Mouse (Mus musculus) spleen, adult 2 months (tissue): ENCODE measurements around the gene Serinc2. TPM values are rescaled to one million over a fixed set of nuclear protein-coding genes. Genes with fewer than 3 reads are reported as not detected.
A peak's percentile ranks its signal among the peaks of the same experiment; 100 is the strongest.
"Not testable (repeated sequence)": the region's sequence is repeated elsewhere in the genome, so short reads cannot be mapped to it uniquely, and the experiment has no call there.

ENCODE experiments used
- DNase-seq, 2 experiments: peaks; one replicate each; pipeline versions ENCODE4 v3.0.0 to v3.0.0-alpha.2; 2012 to 2021; ENCODE audit warnings: low spot score in 2 of 2, low read depth in 1 of 2
- H3K27ac ChIP-seq: fragments of 200-500 bp; 2 replicates; pipeline ENCODE4 v1.5.1; 2012; ENCODE audit warnings: low read length, inconsistent platforms; ENCODE audit not compliant: insufficient read depth
- H3K27me3 ChIP-seq: fragments of 200-500 bp; 2 replicates; pipeline ENCODE4 v1.6.1; 2012; ENCODE audit warnings: mild to moderate bottlenecking, moderate library complexity, low read length, inconsistent platforms; ENCODE audit not compliant: control insufficient read depth, insufficient read depth
- H3K36me3 ChIP-seq: fragments of 200-500 bp; 2 replicates; pipeline ENCODE4 v1.6.1; 2012; ENCODE audit warnings: mild to moderate bottlenecking, low read length, inconsistent platforms; ENCODE audit not compliant: control insufficient read depth, insufficient read depth
- H3K4me1 ChIP-seq: fragments of 200-500 bp; 2 replicates; pipeline ENCODE4 v1.6.1; 2011; ENCODE audit warnings: inconsistent platforms; ENCODE audit not compliant: control insufficient read depth, insufficient read depth, insufficient read length
- H3K4me3 ChIP-seq: fragments of 200-500 bp; 2 replicates; pipeline ENCODE4 v1.5.1; 2011; ENCODE audit warnings: mild to moderate bottlenecking, inconsistent platforms; ENCODE audit not compliant: insufficient read depth, insufficient read length; ENCODE audit errors: extremely low read depth
- CTCF ChIP-seq: fragments of 200-500 bp; IDR thresholded peaks from 2 replicates; pipeline ENCODE4 v1.5.1; 2011; ENCODE audit warnings: mild to moderate bottlenecking, inconsistent platforms; ENCODE audit not compliant: insufficient read depth, insufficient read length, insufficient replicate concordance; ENCODE audit errors: extremely low read depth
- POLR2A ChIP-seq: fragments of 200-500 bp; IDR thresholded peaks from 2 replicates; pipeline ENCODE4 v1.6.1; 2011; ENCODE audit warnings: low read depth, low read length, inconsistent platforms
- WGBS: fragments of 180-500 bp; shearing (Covaris S2); methylation state at CpG from one replicate; pipeline ENCODE4 v1.1.7; 2018; 5-methylcytosine and 5-hydroxymethylcytosine counted together
- polyA plus RNA-seq: library from polyadenylated mRNA; depleted of rRNA; stranded (reverse); fragments of >200 nt; gene quantifications from 2 replicates; pipeline ENCODE4 v1.2.3, GENCODE M21; 2012

Serinc2 gene
- polyA plus RNA-seq, 1 experiment, result 0.85 TPM

GRCm38 (mm10) chr4:130248636-130249035 is 30.4 kb downstream of the Serinc2 start:
- no peaks in the 10 kb centered on the region for H3K27me3 ChIP-seq
- H3K4me3 ChIP-seq, result no peak overlapping the region
- no peak for TF ChIP-seq CTCF
- TF ChIP-seq POLR2A, result no peak
- WGBS, result 86% methylated on average over 3 of the region's 3 CpGs
- H3K27ac ChIP-seq, result no peak overlapping the region
- no peaks in the 10 kb centered on the region for H3K36me3 ChIP-seq
- DNase-seq, result no peak
- no peaks in the 10 kb centered on the region for H3K4me1 ChIP-seq

GRCm38 (mm10) chr4:130246132-130246531 is 32.9 kb downstream of the Serinc2 start:
- H3K27me3 ChIP-seq, result no peaks in the 10 kb centered on the region
- H3K27ac ChIP-seq, result no peak overlapping the region
- H3K36me3 ChIP-seq, result no peaks in the 10 kb centered on the region
- TF ChIP-seq POLR2A, result no peak
- TF ChIP-seq CTCF, result peak; percentile 70
- peak; percentile 11 to 36 for DNase-seq
- H3K4me3 ChIP-seq, result no peak overlapping the region
- H3K4me1 ChIP-seq, result no peaks in the 10 kb centered on the region
- 2% methylated on average over 6 of the region's 6 CpGs for WGBS

- TF ChIP-seq CTCF (no peak), POLR2A (no peak)
- WGBS, result 41% methylated on average over 8 of the region's 8 CpGs
- no peak overlapping the region for H3K27ac ChIP-seq
- no peak for DNase-seq
- no peak overlapping the region for H3K4me3 ChIP-seq
- no peaks in the 10 kb centered on the region for H3K27me3 ChIP-seq
- no peaks in the 10 kb centered on the region for H3K36me3 ChIP-seq
- H3K4me1 ChIP-seq, result no peaks in the 10 kb centered on the region
Observed at GRCm38 (mm10) chr4:130244749-130245148, 34.3 kb downstream of the Serinc2 start.

GRCm38 (mm10) chr4:130243621-130244020 is 35.4 kb downstream of the Serinc2 start:
- H3K36me3 ChIP-seq, DNase-seq, H3K27me3 ChIP-seq, H3K4me1 ChIP-seq, H3K4me3 ChIP-seq, H3K27ac ChIP-seq: not testable (repeated sequence)
- WGBS, result 70% methylated on average over 1 of the region's 1 CpGs

- no peaks in the 10 kb centered on the region for H3K36me3 ChIP-seq
- H3K27ac ChIP-seq, result no peak overlapping the region; the same call in 1 of the 2 replicates
- TF ChIP-seq CTCF (no peak), POLR2A (no peak)
- DNase-seq, result no peak
- no peaks in the 10 kb centered on the region for H3K27me3 ChIP-seq
- no peak overlapping the region for H3K4me3 ChIP-seq
- WGBS, result 87% methylated on average over 5 of the region's 5 CpGs
- no peaks in the 10 kb centered on the region for H3K4me1 ChIP-seq
Observed at GRCm38 (mm10) chr4:130242956-130243355, 36.0 kb downstream of the Serinc2 start.

GRCm38 (mm10) chr4:130240695-130241094 is 38.3 kb downstream of the Serinc2 start:
- 38% methylated on average over 5 of the region's 5 CpGs for WGBS
- H3K27me3 ChIP-seq, result no peaks in the 10 kb centered on the region
- H3K4me1 ChIP-seq, result no peaks in the 10 kb centered on the region
- H3K4me3 ChIP-seq, result no peak overlapping the region
- TF ChIP-seq POLR2A (no peak), CTCF (no peak)
- no peak overlapping the region for H3K27ac ChIP-seq
- no peaks in the 10 kb centered on the region for H3K36me3 ChIP-seq
- DNase-seq, result no peak

GRCm38 (mm10) chr4:130237607-130238006 is 41.4 kb downstream of the Serinc2 start:
- WGBS, result 90% methylated on average over 4 of the region's 4 CpGs
- H3K4me3 ChIP-seq, result no peak overlapping the region
- no peak for DNase-seq
- H3K27me3 ChIP-seq, result no peaks in the 10 kb centered on the region
- no peak overlapping the region for H3K27ac ChIP-seq
- TF ChIP-seq CTCF (no peak), POLR2A (no peak)
- H3K4me1 ChIP-seq, result no peaks in the 10 kb centered on the region
- no peaks in the 10 kb centered on the region for H3K36me3 ChIP-seq

- no peak for DNase-seq
- Histone ChIP-seq H3K36me3 (no peaks in the 10 kb centered on the region), H3K27me3 (no peaks in the 10 kb centered on the region), H3K27ac (no peak overlapping the region), H3K4me3 (no peak overlapping the region), H3K4me1 (no peaks in the 10 kb centered on the region)
- WGBS, result 67% methylated on average over 8 of the region's 8 CpGs
- TF ChIP-seq CTCF, result no peak
- no peak for TF ChIP-seq POLR2A
Observed at GRCm38 (mm10) chr4:130236361-130236760, 42.6 kb downstream of the Serinc2 start.
